Mouse (Mus musculus) T-helper 17 cell (primary cell): ENCODE results near the gene Naga.

Source experiments
- in situ Hi-C, 2 experiments: fragments of 300-600 bp; cut with MboI, MseI; formaldehyde crosslinking; loops; 1 replicate in 1 of 2; 2 replicates in 1 of 2; pipeline ENCODE4 v1.15.1; 2025; ENCODE audit warnings: high pct_unique_total_duplicates in 2 of 2

The Naga gene

DNA sequence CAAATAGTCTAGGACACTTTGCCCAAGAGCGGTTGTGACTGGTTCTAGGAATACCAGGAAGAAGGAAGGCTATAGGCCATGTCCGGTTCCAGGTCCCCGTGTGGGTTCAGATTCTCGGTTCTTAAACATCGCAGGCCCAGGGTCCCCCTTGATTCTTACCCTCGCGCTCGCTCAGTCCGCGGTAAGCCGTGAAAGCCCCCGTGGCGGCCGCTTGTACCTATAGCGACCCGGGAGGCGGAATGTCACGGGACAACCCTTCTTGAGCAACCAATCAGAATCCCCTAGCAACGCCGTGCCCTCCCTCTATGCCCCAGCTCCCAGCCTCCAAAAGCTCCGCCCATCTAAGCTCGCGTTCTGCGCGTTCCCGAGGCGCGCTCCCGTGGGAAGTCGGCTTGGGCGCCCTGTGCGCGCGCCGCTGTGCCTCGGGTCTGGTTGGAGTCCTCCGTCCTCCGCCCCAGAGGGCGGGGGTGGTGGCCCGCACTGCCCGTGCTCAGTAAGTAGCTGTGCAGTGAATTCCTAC is at the start of gene Naga, which contains the start of the genes Pheta2 and Smdt1:
Gene Naga, minus strand, starts transcription at position 333 of the 520 bp plus-strand sequence.
Gene Pheta2, plus strand, starts transcription at position 350 of the 520 bp plus-strand sequence.
Gene Smdt1, plus strand, starts transcription at position 367 of the 520 bp plus-strand sequence.
- in situ Hi-C loops = loop anchor here in 1 of 2 experiments (25.0 kb wide), 1 partner anchor 801 kb away; no protein-coding TSS in a partner anchor

DNA sequence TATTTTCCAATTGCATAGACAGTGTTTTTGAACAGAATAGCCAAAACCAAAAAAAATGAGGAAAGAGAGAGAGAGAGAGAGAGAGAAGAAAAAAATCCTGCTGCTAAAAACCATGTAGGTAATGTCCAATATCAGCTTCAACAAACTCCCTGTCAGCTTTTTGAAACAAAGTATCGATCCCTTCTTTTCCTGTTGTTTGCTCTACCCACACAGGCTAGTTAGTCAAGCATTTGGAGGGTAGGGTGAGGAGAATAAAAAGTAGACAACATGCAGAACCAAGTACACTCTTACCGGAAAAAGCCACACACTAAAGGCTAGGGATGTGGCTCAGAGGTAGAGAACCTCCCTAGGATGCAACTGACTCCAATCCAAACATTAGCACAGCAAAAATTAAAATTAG is 47.0 kb upstream of the Naga start:
- in situ Hi-C loops = no loop called here

DNA sequence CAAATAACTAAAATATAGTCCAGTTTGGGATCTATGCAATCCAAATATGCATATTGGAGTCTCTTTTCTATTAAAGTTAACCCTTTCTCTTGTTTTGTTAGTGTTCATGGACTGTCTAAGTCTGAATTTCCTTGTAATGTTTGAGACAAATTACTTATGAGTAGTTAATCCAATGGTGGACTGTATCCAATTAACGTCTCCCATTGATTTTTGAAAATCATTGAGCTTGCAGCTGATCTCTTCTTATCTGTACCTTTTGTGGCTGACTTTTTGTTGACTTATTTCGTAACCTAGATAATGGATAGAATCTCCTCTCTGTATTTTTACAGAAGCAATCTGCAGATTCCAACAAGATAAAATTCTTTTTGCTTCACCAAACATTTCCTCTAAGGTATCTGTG is 43.7 kb upstream of the Naga start:
- in situ Hi-C loops = no loop called here

DNA sequence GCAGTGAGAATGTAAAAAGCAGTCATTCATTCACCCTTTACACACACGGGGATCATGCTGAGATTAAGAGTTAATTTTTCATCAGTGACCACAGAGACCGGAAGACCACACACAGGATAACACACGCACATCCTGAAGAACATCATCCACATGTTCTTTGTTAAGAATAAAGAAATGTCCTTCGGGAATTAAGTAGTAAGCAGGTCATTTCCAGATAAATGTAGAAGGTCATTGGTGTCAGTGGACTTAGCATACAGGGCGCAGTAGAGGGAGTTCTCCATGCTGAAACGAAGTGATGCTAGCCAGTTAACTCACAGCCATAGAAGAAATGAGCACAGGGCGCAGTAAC is 42.0 kb upstream of the Naga start:
- in situ Hi-C loops = no loop called here

DNA sequence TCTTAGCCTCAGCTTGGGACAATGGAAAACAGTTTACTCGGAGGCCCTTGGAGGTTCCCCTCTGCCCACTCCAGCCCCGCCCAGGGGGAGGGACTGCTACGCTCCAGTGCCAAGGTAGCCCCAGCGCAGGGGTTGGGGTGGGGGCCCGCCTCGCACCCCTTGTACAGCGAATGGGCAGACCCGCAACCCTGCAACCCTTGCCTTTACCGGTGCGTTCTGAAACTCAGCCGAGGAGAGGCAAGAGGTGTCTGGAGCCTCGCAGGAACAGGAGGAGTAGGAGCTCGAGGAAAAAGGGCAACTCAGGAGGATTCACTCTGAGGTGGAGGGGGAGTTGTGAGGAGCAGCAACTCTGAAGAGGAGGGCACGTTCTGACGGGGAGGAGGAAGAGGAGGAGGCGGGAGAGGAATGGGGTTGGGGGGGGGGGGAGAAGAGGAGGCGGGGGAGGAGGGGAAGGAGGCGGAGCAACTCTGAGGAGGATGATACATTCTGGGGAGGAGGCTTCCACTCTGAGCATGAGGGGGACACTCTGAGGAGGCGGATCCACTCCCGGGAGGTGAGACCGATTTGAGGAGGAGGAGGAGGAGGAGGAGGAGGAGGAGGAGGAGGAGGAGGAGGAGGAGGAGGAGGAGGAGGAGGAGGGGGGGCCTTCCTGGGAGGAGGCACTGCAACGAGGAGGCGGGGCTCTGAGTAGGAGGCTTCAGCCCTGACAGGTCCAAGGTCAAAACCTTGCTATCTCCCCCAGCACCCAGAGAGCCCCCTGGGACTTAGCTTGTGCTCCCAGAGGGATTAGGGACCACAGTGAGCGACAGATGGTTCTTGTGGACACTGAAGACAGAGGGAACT is 41.4 kb upstream of the Naga start, which contains the start of gene Cyp2d22:
Gene Cyp2d22, minus strand, starts transcription at position 390 of the 843 bp plus-strand sequence.
- in situ Hi-C loops = no loop called here

DNA sequence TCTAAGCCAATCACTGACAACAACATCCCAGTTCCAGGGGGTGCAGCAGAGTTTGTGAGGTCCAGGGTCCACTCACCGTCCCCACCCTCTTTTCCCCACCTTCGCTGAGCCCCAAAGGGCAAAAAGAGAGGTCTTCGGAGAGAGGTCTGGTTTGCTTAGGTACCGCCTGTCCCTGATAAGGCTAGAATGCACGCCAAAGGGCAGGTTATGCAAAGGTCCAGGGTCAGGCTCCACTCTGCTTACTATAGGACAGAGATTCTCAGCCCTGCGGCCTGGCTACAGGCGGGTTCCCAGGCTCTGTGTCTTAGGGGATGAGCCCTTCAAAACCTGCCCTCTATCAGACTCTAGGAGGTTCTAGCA is 40.8 kb upstream of the Naga start:
- in situ Hi-C loops = no loop called here

DNA sequence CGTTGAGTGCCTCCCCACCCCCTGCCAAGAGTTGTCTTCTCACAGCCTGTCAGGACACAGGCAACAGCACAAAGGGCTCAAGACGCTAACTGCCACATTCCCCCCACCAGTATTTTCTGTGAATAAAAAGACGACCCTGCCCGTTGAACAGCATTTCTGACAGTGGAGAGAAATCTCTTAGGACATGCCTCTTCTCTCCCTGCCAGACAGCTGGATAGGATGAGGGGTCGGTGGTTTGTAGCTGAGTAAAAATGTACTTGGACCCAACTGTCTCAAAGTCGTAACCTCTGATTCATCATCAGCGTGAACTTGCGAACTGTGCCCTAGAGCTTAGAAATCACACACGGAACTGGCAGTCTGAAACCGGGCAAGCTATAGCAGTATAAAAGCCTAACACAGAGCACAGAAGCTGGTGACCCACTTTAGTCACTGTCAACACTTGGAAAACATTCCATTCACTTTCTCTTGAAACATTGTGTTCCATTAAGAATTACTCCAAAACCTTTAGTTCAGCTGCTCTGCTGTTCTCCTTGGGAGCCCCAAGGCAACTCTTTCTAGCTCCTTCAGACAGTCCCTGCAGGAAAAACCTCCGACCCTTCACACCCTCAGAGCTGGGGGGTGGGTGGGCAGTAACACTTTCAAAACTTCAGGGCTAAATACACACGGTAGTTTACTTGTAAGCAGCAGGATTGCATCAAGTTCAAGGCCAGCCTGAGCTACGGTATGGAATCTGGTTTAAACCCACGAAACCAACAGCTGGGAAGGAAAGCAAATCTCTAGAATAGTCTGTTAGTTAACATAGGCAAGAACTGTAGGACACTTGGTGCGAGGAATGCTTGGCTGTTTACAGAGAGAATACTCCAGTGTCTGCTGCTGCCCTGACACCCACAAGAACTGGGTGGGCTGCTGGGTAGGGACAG is 39.8 kb upstream of the Naga start:
- in situ Hi-C loops = no loop called here

DNA sequence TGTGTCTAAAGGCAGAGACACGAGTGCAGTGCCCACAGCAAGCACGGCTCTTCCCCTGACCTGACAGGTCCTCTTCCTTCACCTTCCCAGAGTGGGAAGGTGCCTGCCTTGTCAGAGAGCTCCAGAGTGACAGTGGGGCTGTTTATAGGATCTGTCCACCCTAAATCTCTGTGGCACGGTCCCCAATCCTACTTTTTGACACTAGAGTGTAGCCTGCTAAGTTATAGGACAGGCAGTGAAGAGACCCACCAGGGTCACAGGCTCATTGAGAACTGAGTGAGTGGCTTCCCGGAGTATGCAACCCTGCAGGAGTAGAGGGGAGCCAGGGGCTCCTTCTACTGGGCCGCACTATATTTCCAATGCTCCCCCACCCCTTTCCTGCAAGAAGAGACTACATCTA is 39.0 kb upstream of the Naga start:
- in situ Hi-C loops = no loop called here

DNA sequence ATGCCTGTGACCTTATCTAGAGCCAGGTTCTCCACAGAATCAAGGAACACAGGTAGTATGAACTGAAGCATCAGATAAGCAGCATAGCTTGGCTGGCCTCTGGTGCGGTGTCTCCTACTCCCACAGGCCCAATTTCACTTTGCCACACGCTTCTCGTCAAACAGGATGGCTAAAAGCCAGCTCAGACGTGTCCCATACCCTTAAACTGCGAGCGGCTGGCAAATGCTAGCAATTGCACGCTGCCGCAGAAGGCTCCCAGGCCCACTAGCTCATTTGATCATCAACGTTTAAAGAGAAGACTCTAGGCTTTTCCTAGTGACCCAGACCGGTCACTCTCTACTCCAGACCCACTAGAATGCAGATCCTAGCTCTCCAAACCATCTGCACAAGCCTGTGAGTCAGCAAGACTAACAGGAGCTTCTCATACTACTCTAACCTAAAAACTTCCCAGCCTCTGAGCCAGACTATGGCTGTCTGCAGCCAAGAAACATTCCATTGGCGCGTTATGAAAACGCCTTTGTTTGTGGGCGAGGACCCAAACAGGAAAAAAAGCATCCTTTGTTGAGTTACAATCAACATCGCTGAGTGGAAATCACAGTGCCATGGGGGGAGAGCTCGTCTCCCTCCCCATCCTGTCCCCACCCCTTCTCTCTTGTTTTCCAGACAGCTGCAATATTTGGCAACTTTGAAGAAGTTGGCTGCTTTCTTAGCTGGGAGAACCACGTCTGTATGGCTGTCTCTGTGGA is 37.8 kb upstream of the Naga start:
- in situ Hi-C loops = no loop called here

DNA sequence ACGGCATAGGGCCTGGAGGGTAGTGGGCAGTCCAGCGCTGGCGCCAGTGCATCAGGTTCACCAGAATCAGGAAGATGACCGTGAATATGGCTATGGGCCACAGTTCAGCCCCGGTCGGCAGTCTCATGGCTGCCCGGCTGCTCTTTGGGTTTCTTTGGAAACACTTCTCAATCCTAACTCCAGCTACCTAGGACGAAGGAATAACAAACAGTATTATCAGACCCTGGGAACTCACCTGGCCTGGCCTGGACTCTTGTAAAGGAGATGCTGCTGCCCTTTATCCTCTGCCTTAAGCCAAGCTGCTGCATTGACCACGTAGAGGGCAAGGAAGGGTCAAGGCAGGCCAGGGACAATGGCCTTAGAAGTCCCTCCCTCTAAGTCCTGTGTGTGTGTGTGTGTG is 37.1 kb upstream of the Naga start:
- in situ Hi-C loops = no loop called here

DNA sequence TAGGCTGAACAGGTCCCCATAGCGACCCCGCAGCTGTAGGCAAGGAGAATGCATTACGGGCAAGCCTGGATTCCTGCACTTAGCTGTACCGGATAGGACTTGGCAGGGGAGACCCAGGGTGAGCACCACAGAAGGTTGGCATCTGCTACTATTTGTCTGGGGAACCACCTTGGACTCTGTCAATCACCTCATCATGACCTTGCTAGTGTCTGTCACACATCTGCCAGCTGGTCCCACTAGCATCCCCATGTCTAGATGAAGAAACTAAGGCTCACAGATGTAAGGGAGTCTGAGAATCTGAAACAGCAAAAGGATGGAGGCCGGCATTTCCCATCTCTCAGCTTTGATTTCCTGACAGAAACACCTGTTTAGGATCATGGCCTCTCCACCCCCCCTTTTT is 35.7 kb upstream of the Naga start:
- in situ Hi-C loops = no loop called here

DNA sequence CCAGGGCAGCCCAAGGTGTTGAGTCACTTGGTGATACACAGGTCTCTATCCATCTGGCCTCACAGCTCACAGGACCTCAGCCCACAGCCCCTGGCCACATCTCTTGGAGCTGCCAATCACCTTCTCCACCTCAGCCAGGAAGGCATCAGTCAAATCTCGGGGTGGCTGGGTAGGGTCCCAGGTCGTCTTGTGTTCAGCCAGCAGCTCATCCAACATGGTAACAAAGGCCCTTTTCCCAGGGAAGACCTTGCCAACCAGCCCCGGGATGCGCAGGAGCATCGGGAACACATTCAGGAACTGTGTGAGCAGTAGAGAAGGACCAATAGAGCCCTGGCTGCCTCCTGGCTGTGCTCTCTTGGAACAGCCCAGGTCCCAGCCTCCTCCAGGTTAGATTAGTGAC is 34.3 kb upstream of the Naga start:
- in situ Hi-C loops = no loop called here

DNA sequence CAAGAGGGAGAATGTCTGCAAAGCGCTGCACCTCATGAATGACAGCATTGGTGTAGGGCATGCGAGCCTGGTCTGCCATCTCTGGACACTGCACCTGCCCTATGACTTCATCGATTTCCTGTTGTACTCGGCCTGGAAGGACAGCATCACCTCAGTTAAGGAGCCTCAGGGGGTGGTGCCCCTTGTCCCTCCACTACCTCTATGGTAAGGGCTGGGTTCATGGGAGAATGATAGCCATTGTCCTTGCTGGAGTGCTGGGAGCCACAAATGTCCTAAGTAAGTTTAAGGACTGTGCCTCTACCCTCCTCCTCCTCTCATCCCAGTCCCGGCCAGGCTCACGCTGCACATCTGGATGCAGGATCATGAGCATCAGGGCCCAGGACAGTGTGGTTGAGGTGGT is 33.7 kb upstream of the Naga start:
- in situ Hi-C loops = no loop called here

DNA sequence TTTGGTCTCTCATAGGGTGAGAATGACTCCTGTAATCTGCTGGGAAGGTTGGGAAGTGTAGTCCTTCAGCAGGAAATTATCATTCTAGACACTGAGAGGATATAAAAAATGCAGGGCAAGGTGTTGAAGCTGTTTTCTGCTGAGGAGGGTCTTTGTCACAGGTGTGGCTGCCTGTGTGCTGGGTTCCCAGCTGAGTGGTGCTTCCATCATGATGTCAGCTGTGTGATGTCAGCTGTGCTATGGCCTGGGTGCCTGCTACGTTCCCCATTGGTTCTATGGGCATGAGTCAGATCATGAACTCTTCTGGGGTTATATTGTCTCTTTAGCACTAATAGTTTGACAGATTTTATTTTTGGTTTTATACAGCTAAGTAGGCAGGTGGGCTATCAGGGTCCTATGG is 30.1 kb upstream of the Naga start:
- in situ Hi-C loops = loop anchor here in 1 of 2 experiments (10.0 kb wide), 1 partner anchor 776 kb away; the partner anchor contains the start of gene Poldip3

DNA sequence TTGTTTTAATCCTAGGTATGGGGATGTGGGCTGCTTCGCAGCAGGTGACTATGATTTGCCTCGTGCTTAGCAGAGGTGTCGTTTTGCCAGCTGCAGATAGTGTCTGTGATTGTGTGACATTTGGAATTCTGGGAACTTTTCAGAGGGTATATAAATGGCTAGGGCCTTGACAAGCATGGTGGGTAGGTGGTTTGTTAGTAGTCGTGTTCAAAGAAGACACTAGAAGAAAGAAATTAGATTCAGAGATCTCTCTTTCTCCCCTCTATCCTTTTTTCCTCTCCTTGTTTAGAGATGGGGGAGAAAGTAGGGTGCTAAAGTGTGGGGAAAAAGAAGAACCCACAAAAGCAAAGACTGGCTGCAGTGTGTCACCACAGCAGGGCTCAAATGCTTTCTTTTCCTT is 29.4 kb upstream of the Naga start:
- in situ Hi-C loops = loop anchor here in 1 of 2 experiments (10.0 kb wide), 1 partner anchor 777 kb away; the partner anchor contains the start of gene Poldip3

DNA sequence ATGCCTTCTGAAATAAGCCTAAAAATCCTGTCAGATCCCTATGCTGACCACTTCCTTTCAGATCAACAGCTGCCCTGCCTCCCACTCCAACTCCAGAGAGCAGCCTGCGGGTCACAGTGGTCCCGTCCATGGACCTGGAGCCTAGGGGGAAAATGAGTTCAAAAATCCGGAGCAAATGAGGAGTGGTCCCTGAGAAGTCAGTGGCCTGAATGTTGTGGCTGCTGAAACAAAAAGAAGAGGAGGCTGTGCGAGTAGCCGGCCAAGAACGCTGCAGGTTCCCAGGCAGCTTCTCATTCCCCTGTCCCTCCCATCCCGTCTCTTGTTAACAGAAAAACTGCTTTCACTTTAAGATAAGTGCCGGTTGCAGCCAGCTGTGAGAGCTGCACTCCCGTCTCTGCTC is 25.8 kb upstream of the Naga start:
- in situ Hi-C loops = loop anchor here in 1 of 2 experiments (10.0 kb wide), 1 partner anchor 780 kb away; the partner anchor contains the start of gene Poldip3

DNA sequence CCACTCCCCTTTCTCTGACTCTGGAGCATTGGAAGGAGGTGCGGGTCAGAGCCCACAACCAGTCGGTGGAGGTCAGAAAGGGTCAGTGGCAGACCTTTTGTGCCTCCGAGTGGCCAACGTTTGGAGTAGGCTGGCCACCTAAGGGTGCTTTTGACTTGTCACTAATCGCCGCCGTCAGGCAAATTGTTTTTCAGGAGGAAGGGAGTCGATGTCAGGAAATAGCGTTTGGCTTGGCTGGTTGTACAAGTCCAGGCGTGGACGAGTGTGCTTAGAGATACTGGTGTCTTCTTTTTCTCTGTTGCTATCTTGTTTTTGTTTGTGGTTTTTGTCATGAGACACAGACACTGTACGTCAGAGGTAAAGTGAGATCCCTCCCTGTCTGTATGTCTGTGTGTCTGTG is 25.1 kb upstream of the Naga start:
- in situ Hi-C loops = loop anchor here in 1 of 2 experiments (10.0 kb wide), 1 partner anchor 781 kb away; the partner anchor contains the start of gene Poldip3

DNA sequence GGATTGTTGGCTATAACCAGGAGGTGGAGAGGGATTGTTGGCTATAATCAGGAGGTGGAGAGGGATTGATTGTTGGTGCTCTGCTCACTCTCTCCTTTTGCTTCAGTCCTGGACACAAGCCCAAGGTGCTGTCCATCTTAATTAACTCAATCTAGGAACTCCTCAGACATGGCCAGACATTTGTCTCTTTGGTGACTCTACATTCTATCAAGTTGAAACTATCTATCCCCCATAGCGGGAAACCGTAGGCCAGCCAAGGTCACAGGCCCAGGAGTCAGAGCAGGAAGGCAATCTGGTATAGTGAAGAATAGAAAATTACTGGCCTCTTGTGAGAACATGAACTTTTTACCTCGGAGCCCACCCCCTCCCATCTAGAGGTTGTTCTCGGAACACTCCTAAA is 23.5 kb upstream of the Naga start:
- in situ Hi-C loops = loop anchor here in 1 of 2 experiments (10.0 kb wide), 1 partner anchor 783 kb away; the partner anchor contains the start of gene Poldip3

DNA sequence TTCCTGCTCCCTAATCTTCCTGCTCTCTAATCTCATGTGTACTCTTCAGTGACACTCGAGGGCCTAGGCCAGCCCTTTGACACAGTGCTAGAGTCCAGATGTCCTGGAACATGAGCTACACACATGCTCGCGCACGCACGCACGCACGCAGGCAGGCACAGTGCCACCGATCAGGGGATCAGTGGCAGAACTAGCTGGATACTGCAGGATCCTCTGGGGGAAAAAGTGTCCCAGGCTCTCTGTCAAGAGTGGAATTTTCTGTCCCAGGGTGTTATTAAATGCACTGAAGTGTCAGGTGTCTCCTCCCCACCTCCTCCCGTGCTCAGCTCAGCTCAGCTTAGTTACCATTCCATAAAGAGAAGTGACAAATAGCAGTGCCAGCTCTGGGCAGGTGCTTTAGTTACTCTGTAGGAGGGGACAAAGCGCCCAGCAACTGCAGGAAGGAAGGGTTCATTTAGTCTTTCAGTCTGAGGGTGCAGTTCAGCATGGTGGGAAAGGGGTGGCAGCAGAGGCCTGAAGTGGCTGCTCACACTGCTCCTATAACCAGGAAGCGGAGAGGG is 22.8 kb upstream of the Naga start:
- in situ Hi-C loops = loop anchor here in 1 of 2 experiments (10.0 kb wide), 1 partner anchor 783 kb away; the partner anchor contains the start of gene Poldip3

DNA sequence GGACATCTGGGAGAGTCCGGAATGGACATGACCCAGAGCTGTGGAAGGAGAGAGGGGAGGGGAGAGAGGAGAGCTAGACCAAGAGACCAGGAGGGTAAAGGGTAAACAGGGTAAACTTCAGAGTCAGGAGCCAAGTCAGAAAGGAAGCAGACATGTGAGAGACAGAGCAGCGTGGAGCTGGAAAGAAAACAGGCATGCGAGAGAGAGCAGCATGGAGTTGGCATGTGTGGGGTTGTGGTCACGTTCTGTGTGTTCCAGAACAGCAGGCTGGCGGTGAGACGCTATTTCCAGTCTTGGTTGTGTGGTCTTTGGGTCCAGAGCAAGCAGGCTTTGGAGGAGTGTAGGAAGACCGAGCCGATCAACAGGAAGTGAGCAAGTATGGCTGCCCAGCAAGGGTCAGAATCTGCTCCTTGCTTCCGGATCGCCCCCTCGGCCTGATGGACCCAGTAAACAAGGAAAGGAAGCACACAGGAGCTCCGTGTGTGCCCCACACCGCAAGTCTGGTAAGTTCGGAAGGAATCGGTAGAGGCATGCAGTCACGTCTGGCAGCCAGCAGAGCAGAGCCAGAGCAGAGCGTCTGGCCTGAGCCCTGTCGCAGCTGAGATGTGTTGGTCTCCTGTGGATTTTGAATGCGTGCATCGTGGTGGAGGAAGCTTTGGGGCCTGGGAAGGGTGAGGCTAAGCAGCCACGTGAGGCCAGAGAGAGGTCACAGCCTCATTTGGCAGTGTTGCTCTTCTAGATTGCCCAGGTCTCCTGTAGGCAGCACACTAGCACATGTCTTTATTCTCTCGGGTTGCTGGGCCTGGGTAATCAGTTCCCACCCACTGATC is 19.9 kb upstream of the Naga start:
- in situ Hi-C loops = no loop called here
